Mouse (Mus musculus): ENCODE data around the gene Cd300c2. TPM values are rescaled to one million over a fixed set of nuclear protein-coding genes. Genes with fewer than 3 reads are reported as not detected.

Cd300c2 gene
- polyA plus RNA-seq, 1 experiment from 2014 or later = 0.56 TPM

Other genes with a start within 250 kb of the Cd300c2 start
- gene Kif19a, start 236.5 kb downstream of the Cd300c2 start, polyA plus RNA-seq (2016; fragmentation: Nextera tagmentation; extraction: Ambion mirVana) = 1.1 and 1.7 TPM in 2 replicates
- 57.3 and 69.1 TPM in 2 replicates for gene Btbd17, start 205.9 kb downstream of the Cd300c2 start, polyA plus RNA-seq (2016; fragmentation: Nextera tagmentation; extraction: Ambion mirVana)
- gene Gpr142, start 203.0 kb downstream of the Cd300c2 start, polyA plus RNA-seq (2016; fragmentation: Nextera tagmentation; extraction: Ambion mirVana) = 0.27 and 0.36 TPM in 2 replicates
- 19.0 TPM in 2 replicates for gene Gprc5c, start 150.7 kb downstream of the Cd300c2 start, polyA plus RNA-seq (2016; fragmentation: Nextera tagmentation; extraction: Ambion mirVana)
- 0.58 and 0.93 TPM in 2 replicates for gene Cd300a, start 111.8 kb downstream of the Cd300c2 start, polyA plus RNA-seq (2016; fragmentation: Nextera tagmentation; extraction: Ambion mirVana)
- gene Cd300lb, start 67.5 kb downstream of the Cd300c2 start, polyA plus RNA-seq (2016; fragmentation: Nextera tagmentation; extraction: Ambion mirVana) = 0.05 TPM in 1 of 2 replicates, not detected in the other
- gene Cd300c, start 32.7 kb downstream of the Cd300c2 start, polyA plus RNA-seq (2016; fragmentation: Nextera tagmentation; extraction: Ambion mirVana) = not detected in 2 replicates
- 0.10 TPM in 2 replicates for gene Cd300ld, start 12.0 kb downstream of the Cd300c2 start, polyA plus RNA-seq (2016; fragmentation: Nextera tagmentation; extraction: Ambion mirVana)
- gene Cd300ld2, start 14.3 kb upstream of the Cd300c2 start, polyA plus RNA-seq (2016; fragmentation: Nextera tagmentation; extraction: Ambion mirVana) = not detected in 2 replicates
- gene Cd300ld4, start 25.1 kb upstream of the Cd300c2 start, polyA plus RNA-seq (2016; fragmentation: Nextera tagmentation; extraction: Ambion mirVana) = not detected in 2 replicates
- gene Cd300ld5, start 35.9 kb upstream of the Cd300c2 start, polyA plus RNA-seq (2016; fragmentation: Nextera tagmentation; extraction: Ambion mirVana) = not detected in 2 replicates
- gene Cd300ld3, start 46.5 kb upstream of the Cd300c2 start, polyA plus RNA-seq (2016; fragmentation: Nextera tagmentation; extraction: Ambion mirVana) = not detected in 2 replicates
- not detected in 2 replicates for gene Cd300e, start 60.3 kb upstream of the Cd300c2 start, polyA plus RNA-seq (2016; fragmentation: Nextera tagmentation; extraction: Ambion mirVana)
- 0.49 and 1.1 TPM in 2 replicates for gene Rab37, start 89.6 kb upstream of the Cd300c2 start, polyA plus RNA-seq (2016; fragmentation: Nextera tagmentation; extraction: Ambion mirVana)
- 0.21 TPM in 1 of 2 replicates, not detected in the other for gene Cd300lf, start 132.1 kb upstream of the Cd300c2 start, polyA plus RNA-seq (2016; fragmentation: Nextera tagmentation; extraction: Ambion mirVana)
- 36.8 and 37.8 TPM in 2 replicates for gene Slc9a3r1, start 161.5 kb upstream of the Cd300c2 start, polyA plus RNA-seq (2016; fragmentation: Nextera tagmentation; extraction: Ambion mirVana)
- 7.1 and 11.3 TPM in 2 replicates for gene Tmem104, start 185.6 kb upstream of the Cd300c2 start, polyA plus RNA-seq (2016; fragmentation: Nextera tagmentation; extraction: Ambion mirVana)
- 17.8 and 19.5 TPM in 2 replicates for gene Nat9, start 186.0 kb upstream of the Cd300c2 start, polyA plus RNA-seq (2016; fragmentation: Nextera tagmentation; extraction: Ambion mirVana)